Mouse (Mus musculus): ENCODE measurements around the gene Pcolce2.

DNA sequence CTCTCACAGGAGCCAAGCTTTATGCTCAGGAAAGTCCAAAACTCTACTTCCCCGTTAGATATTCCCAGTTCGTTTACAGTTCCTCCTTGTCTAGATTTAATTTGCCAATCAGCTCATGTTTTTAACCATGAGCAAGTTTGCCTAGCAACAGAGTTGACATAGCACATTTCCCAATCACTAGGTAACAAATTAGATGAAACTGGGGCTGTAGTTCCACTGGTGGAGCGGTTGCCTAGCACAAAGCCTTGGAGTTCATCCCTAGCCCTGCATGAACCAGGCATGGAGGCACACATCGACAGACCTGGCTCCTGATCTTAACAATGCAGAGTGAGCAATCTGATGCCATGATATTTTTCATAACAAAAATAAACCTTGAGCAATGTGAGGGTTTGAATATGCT, 61.9 kb downstream of the Pcolce2 start:
- TF ChIP-seq CTCF (IDR thresholded peaks at IDR 0.05; ENCODE audit: extremely low read depth, insufficient read depth, low read length) = no peak
- no peak for TF ChIP-seq POLR2A (IDR thresholded peaks at IDR 0.05; ENCODE audit: extremely low read depth, insufficient read depth, low read length)

All from cortical plate, adult 2 months (tissue).